Mouse (Mus musculus): ENCODE measurements at regions not wholly inside any gene's neighbourhood (a gene's known extent, or its start where the extent isn't known, plus 50 kb on each side); places are given as distances from the start of the nearest gene placed in this dataset.

DNA sequence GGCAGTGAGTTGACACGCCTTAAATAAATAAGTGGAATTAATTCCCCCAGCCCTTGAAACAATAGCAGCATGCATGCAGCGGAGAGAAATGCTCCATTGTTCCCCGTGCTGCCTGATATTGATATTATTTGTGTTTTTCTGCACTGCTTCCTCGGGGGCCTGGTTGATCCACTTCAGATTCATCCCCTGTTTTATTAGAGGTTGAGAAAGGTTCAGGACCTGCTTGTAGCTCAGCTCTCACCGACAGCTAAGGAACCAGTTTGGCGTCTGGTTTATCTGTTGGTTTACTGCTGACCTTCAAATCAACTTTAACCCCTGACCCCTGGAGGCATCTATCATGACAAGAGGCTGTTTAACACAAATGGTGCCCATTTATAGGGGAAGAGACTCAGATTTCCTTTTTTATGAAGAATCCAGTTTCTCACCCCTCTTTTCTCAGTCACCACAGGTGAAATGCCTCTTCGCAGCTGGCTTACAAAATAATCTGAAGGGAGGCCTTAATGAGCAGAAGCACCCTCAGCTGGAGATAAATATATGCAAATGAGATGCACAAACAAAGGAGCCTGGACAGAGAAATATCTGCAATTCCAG is 270.8 kb downstream of the Meis1 start:
- 29% methylated on average over 7 of the region's 7 CpGs for WGBS
- no peaks in the 10 kb centered on the region for H3K27me3 ChIP-seq (ENCODE audit: control insufficient read depth, insufficient read depth, low read length)
- H3K4me3 ChIP-seq (ENCODE audit: low read depth, low read length) = no peak overlapping the region
- no peak for TF ChIP-seq CTCF (IDR thresholded peaks at IDR 0.05; ENCODE audit: extremely low read depth, insufficient read length, insufficient replicate concordance, low read depth, low read length)
- no peak for TF ChIP-seq POLR2A (IDR thresholded peaks at IDR 0.05; ENCODE audit: low read depth, low read length)
- H3K4me1 ChIP-seq (ENCODE audit: control insufficient read depth, insufficient read depth, insufficient read length, low read length) = peaks cover 7% of the 10 kb centered on the region; the same call in 1 of the 2 replicates
- no peaks in the 10 kb centered on the region for H3K36me3 ChIP-seq (ENCODE audit: control insufficient read depth, insufficient read depth, low read length)
- H3K27ac ChIP-seq (ENCODE audit: insufficient read depth, low read depth, low read length) = peak overlapping the region; percentile 27; the same call in 1 of the 2 replicates

DNA sequence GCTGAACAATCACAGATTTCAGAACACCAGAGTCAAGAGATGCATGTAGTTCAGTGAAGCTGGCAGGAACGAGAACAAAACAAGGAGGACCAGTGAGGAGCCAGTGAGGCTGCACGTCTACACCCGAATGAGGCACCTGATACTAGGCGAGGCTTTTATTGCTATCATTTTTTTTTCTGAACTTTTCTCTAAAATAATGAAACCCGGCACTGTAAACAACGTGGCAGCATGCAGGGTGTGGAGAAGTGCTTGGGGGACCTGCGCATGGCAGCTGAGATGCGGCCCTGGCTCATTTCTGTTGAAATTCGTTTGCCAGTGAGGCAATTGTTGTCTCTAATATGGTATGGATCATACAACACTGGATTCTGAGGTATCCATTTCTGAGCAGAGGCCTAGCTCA is 271.4 kb downstream of the Meis1 start:
- no peaks in the 10 kb centered on the region for H3K27me3 ChIP-seq (ENCODE audit: control insufficient read depth, insufficient read depth, low read length)
- WGBS = 37% methylated on average over 9 of the region's 9 CpGs
- TF ChIP-seq POLR2A (IDR thresholded peaks at IDR 0.05; ENCODE audit: low read depth, low read length) = no peak
- no peak for TF ChIP-seq CTCF (IDR thresholded peaks at IDR 0.05; ENCODE audit: extremely low read depth, insufficient read length, insufficient replicate concordance, low read depth, low read length)
- H3K4me3 ChIP-seq (ENCODE audit: low read depth, low read length) = no peak overlapping the region
- H3K4me1 ChIP-seq (ENCODE audit: control insufficient read depth, insufficient read depth, insufficient read length, low read length) = peaks cover 7% of the 10 kb centered on the region; the same call in 1 of the 2 replicates
- no peaks in the 10 kb centered on the region for H3K36me3 ChIP-seq (ENCODE audit: control insufficient read depth, insufficient read depth, low read length)
- H3K27ac ChIP-seq (ENCODE audit: insufficient read depth, low read depth, low read length) = no peak overlapping the region

DNA sequence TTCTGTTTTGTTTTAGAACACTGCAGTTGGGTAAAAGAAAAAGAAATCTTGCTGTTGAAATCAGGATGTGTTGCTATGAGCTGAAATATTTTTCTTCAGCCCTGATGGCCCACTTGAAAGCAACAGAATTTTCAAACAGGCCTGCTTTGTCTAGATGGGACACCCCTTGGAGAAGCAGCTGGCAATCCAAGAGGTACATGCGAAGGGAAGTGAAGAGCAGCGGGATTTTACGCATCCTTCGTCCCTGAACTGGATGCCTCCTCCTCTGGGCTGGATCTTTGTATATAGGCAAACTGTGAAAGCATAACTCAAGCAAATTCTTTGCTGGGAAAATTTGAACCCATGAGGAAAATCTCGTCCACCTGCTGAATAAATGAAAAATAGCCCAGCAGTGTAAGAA is 272.3 kb downstream of the Meis1 start:
- H3K4me1 ChIP-seq (ENCODE audit: control insufficient read depth, insufficient read depth, insufficient read length, low read length) = peaks cover 7% of the 10 kb centered on the region; the same call in 1 of the 2 replicates
- TF ChIP-seq POLR2A (IDR thresholded peaks at IDR 0.05; ENCODE audit: low read depth, low read length) (no peak), CTCF (IDR thresholded peaks at IDR 0.05; ENCODE audit: extremely low read depth, insufficient read length, insufficient replicate concordance, low read depth, low read length) (no peak)
- H3K27me3 ChIP-seq (ENCODE audit: control insufficient read depth, insufficient read depth, low read length) = no peaks in the 10 kb centered on the region
- H3K36me3 ChIP-seq (ENCODE audit: control insufficient read depth, insufficient read depth, low read length) = no peaks in the 10 kb centered on the region
- H3K4me3 ChIP-seq (ENCODE audit: low read depth, low read length) = no peak overlapping the region
- WGBS = 71% methylated on average over 5 of the region's 5 CpGs
- H3K27ac ChIP-seq (ENCODE audit: insufficient read depth, low read depth, low read length) = no peak overlapping the region

DNA sequence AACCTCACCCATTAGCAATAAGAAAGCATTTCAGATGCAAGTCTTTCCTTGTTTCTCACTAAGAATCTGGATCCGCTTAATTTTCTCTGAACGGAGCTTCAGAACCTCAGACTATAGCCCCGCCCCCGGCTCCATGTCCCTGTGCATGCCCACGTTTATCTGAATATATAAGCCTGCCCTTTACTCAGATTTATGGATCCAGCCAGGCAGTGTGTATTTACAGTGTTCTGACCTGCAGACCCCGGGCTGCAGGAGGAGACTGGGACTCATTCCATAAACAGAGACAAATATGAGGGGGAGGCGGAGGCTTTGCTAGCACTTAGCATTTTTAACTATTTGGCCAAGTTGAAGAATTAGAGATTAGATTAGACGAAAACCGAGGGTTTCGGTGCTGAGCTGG is 272.9 kb downstream of the Meis1 start:
- Histone ChIP-seq H3K27me3 (ENCODE audit: control insufficient read depth, insufficient read depth, low read length) (no peaks in the 10 kb centered on the region), H3K27ac (ENCODE audit: insufficient read depth, low read depth, low read length) (no peak overlapping the region), H3K4me1 (ENCODE audit: control insufficient read depth, insufficient read depth, insufficient read length, low read length) (peaks cover 7% of the 10 kb centered on the region; the same call in 1 of the 2 replicates), H3K4me3 (ENCODE audit: low read depth, low read length) (no peak overlapping the region), H3K36me3 (ENCODE audit: control insufficient read depth, insufficient read depth, low read length) (no peaks in the 10 kb centered on the region)
- TF ChIP-seq POLR2A (IDR thresholded peaks at IDR 0.05; ENCODE audit: low read depth, low read length) = no peak
- no peak for TF ChIP-seq CTCF (IDR thresholded peaks at IDR 0.05; ENCODE audit: extremely low read depth, insufficient read length, insufficient replicate concordance, low read depth, low read length)
- 23% methylated on average over 10 of the region's 10 CpGs for WGBS

DNA sequence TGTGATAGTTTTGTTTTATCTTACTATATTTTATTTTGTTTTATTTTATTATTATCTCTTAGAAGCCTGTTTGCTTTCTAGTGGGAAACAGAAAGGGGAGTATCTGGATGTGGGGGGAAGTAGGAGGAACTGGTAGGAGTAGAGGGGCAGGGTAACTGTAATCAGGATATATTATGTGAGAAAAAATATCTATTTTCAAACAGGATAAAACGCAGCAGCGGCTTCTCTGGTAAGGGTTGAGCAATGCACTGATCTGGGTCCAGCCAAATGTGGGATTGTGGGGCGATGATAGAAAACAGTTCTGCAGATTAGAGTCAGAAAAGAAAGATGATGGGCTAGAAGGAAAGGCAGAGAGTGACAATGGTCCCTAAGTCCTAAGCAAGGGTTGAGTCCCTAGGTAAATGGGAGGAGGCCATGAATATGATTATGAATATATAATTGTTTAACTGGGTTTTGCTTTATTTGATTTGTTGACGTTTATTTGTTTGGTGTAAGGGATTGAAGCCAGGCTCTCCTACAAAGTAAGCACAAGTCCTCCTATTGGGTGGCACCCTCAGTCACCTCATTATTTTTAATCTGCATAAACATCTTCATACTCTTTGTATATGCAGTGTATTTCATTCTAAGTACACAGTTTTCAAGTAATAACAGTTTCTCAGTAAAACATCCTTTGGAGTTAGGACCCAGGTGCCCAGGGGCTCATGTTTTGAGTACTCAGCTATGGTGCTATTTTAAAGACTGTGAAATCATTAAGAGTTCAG is 283.7 kb downstream of the Meis1 start:
- Histone ChIP-seq H3K4me3 (ENCODE audit: low read depth, low read length) (no peak overlapping the region), H3K36me3 (ENCODE audit: control insufficient read depth, insufficient read depth, low read length) (no peaks in the 10 kb centered on the region), H3K27me3 (ENCODE audit: control insufficient read depth, insufficient read depth, low read length) (no peaks in the 10 kb centered on the region), H3K27ac (ENCODE audit: insufficient read depth, low read depth, low read length) (no peak overlapping the region), H3K4me1 (ENCODE audit: control insufficient read depth, insufficient read depth, insufficient read length, low read length) (no peaks in the 10 kb centered on the region)
- WGBS = 90% methylated on average over 4 of the region's 4 CpGs
- TF ChIP-seq CTCF (IDR thresholded peaks at IDR 0.05; ENCODE audit: extremely low read depth, insufficient read length, insufficient replicate concordance, low read depth, low read length) = no peak
- TF ChIP-seq POLR2A (IDR thresholded peaks at IDR 0.05; ENCODE audit: low read depth, low read length) = no peak

DNA sequence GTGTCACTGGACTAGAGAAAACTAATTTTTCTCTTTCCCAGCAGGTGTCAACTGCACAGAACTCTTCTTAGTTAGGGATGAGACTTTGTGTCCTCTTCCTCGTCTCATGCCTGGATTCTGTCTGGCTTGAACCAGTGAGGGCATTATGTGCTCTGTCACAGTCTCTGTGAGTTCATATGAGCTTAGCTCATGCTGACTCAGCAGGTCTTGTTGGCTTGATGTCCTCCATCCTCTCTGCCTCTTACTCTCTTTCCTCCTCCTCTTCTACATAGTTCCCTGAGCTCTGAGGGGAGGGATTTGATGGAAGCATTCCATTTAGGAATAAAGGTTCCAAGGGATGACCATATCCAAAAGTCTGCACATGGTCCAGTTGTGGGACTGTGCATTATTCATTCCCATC is 284.7 kb downstream of the Meis1 start:
- no peaks in the 10 kb centered on the region for H3K36me3 ChIP-seq (ENCODE audit: control insufficient read depth, insufficient read depth, low read length)
- 90% methylated on average over 1 of the region's 1 CpGs for WGBS

DNA sequence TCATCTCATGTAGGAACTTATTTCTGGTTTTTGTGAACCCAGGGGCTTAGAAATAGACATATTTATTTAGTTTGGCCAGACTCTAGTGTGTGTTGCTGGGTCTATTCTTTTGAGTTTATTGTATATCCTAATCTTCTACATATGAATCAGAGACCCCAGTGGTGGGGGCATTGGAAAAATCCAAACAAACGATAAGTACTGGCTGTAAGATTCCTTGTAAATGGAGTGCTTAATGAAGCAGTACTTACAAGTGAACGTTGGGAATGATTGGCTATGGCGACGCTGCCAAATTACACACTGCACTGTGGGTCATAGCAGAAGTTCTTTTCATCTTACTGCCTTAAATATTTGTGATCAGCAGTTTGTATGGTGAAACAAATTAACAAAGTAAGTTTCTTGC is 289.0 kb downstream of the Meis1 start:
- Histone ChIP-seq H3K27ac (ENCODE audit: insufficient read depth, low read depth, low read length) (no peak overlapping the region), H3K27me3 (ENCODE audit: control insufficient read depth, insufficient read depth, low read length) (no peaks in the 10 kb centered on the region), H3K4me3 (ENCODE audit: low read depth, low read length) (no peak overlapping the region), H3K36me3 (ENCODE audit: control insufficient read depth, insufficient read depth, low read length) (no peaks in the 10 kb centered on the region), H3K4me1 (ENCODE audit: control insufficient read depth, insufficient read depth, insufficient read length, low read length) (no peaks in the 10 kb centered on the region)
- WGBS = 62% methylated on average over 4 of the region's 4 CpGs
- TF ChIP-seq CTCF (IDR thresholded peaks at IDR 0.05; ENCODE audit: extremely low read depth, insufficient read length, insufficient replicate concordance, low read depth, low read length) = no peak
- no peak for TF ChIP-seq POLR2A (IDR thresholded peaks at IDR 0.05; ENCODE audit: low read depth, low read length)

More for the DNA sequence above, 284.7 kb downstream of the Meis1 start:
- Histone ChIP-seq H3K27ac (ENCODE audit: insufficient read depth, low read depth, low read length) (no peak overlapping the region), H3K27me3 (ENCODE audit: control insufficient read depth, insufficient read depth, low read length) (no peaks in the 10 kb centered on the region), H3K4me3 (ENCODE audit: low read depth, low read length) (no peak overlapping the region), H3K4me1 (ENCODE audit: control insufficient read depth, insufficient read depth, insufficient read length, low read length) (no peaks in the 10 kb centered on the region)
- no peak for TF ChIP-seq CTCF (IDR thresholded peaks at IDR 0.05; ENCODE audit: extremely low read depth, insufficient read length, insufficient replicate concordance, low read depth, low read length)
- no peak for TF ChIP-seq POLR2A (IDR thresholded peaks at IDR 0.05; ENCODE audit: low read depth, low read length)
